Mouse (Mus musculus) limb, embryonic 10.5 days (tissue): ENCODE measurements at regions not wholly inside any gene's neighbourhood (a gene's known extent, or its start where the extent isn't known, plus 50 kb on each side); places are given as distances from the start of the nearest gene placed in this dataset.

Source experiments
- DNase-seq: peaks from one replicate; pipeline ENCODE4 v3.0.0-alpha.2; 2017; ENCODE audit warnings: low spot score
- H3K27ac ChIP-seq: fragments of 300-500 bp; sonication (generic); 2 replicates; pipeline ENCODE4 v1.5.1; 2016; ENCODE audit warnings: mild to moderate bottlenecking
- H3K27me3 ChIP-seq: fragments of 300-500 bp; sonication (generic); 2 replicates; pipeline ENCODE4 v1.6.1; 2016; ENCODE audit warnings: low read depth, mild to moderate bottlenecking; ENCODE audit not compliant: poor library complexity, severe bottlenecking
- H3K36me3 ChIP-seq: fragments of 300-500 bp; sonication (generic); 2 replicates; pipeline ENCODE4 v1.6.1; 2016; ENCODE audit warnings: mild to moderate bottlenecking, moderate library complexity
- H3K4me1 ChIP-seq: fragments of 300-500 bp; sonication (generic); 2 replicates; pipeline ENCODE4 v1.6.1; 2016
- H3K4me3 ChIP-seq: fragments of 300-500 bp; sonication (generic); 2 replicates; pipeline ENCODE4 v1.5.1; 2016; ENCODE audit warnings: mild to moderate bottlenecking, moderate library complexity
- H3K9me3 ChIP-seq: fragments of 300-500 bp; sonication (generic); replicated peaks from 2 replicates; pipeline ENCODE4 v1.6.1; 2016; ENCODE audit warnings: mild to moderate bottlenecking
- WGBS: fragments of 180-500 bp; shearing (Covaris S2); methylation state at CpG from one replicate; pipeline ENCODE4 v1.1.7; 2016; 5-methylcytosine and 5-hydroxymethylcytosine counted together

DNA sequence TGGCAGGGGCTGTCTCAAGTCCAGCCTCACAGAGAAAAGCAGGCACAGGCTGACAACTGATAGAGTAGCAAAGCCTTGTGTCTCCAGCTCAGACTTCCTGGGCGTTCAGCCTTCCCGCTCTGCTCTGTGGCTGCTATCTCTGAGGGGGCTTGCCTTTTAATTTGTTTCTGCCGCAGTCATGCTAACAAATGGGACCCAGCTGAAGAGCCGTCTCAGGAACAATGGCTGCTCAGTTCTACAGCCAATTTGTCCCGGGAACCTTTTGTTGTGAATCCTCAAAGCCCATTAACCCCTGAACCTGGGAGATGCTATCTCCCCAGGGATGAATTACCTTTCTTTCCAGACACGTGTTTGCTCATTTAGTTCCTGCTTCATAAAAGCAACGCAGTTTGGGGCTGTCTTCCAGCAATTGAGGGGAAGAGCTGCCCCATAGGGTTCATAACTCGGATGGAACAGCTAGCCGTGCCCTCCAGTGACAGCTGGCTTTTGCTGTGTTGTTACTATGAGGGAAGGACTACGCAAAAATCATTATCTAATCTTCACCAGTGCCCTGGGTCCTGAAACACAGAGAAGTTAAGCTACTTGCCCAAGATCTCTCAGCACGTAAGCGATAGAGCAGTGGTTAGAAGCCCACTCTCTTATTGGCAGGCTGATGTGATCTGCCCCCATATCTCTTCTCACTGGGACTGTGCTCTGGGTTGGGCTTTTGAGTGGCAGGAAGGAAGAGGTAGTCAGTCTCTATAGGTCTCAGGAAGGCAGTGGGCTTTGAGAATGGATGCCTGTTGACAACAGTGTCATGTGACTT is 240.9 kb downstream of the Rybp start:
- H3K36me3 ChIP-seq = no peaks in the 10 kb centered on the region
- no peaks in the 10 kb centered on the region for H3K9me3 ChIP-seq
- WGBS = 24% methylated on average over 12 of the region's 12 CpGs
- peaks cover 100% of the 10 kb centered on the region for H3K27me3 ChIP-seq
- no peak for DNase-seq
- peaks cover 28% of the 10 kb centered on the region for H3K4me1 ChIP-seq
- H3K4me3 ChIP-seq = no peak overlapping the region
- H3K27ac ChIP-seq = no peak overlapping the region

DNA sequence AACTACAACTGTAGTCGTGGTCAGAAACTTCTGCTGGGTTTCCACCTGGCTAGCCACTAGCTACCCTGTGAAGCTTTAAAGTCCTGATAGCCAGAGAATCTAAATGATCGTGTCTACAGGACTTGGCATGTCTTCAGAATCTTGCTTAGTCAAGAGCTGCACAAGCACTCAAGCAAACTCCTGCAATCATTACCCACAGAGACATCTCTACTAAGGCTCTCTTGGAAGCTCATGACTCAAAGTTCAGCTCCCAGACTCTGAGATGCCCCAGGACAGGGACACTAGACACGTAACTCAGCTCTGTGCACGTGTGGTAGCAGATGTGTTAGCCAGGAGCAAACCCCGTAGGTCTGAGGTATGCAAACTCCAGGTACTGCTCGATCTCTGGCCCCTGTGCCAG is 242.2 kb downstream of the Rybp start:
- peaks cover 26% of the 10 kb centered on the region for H3K4me1 ChIP-seq
- H3K9me3 ChIP-seq = no peaks in the 10 kb centered on the region
- no peak overlapping the region for H3K4me3 ChIP-seq
- no peak for DNase-seq
- no peak overlapping the region for H3K27ac ChIP-seq
- no peaks in the 10 kb centered on the region for H3K36me3 ChIP-seq
- peaks cover 100% of the 10 kb centered on the region for H3K27me3 ChIP-seq
- WGBS = 85% methylated on average over 6 of the region's 6 CpGs

DNA sequence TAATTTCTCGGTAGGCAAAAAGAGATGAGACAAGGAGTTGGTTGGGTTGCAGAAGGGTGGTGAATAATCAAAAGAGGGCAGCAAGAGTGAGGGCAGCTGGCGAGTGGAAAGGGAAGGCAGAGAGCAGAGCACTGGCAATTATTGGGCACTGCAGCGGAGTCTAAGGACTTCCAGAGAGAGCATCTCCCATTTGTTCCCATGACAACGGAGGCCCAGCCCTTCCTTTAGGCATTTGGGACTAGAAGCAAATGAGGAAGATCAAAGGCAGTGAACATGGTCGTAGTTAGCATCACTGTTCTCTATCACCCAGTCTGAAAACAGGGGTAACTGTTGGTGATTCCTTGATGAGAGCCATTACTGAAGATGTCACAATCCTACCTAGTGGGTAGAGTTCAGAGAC is 246.1 kb downstream of the Rybp start:
- no peak overlapping the region for H3K27ac ChIP-seq
- no peak for DNase-seq
- H3K4me3 ChIP-seq = no peak overlapping the region
- peaks cover 95% of the 10 kb centered on the region for H3K27me3 ChIP-seq
- no peaks in the 10 kb centered on the region for H3K9me3 ChIP-seq
- peaks cover 12% of the 10 kb centered on the region for H3K4me1 ChIP-seq
- WGBS = 32% methylated on average over 5 of the region's 5 CpGs
- no peaks in the 10 kb centered on the region for H3K36me3 ChIP-seq

DNA sequence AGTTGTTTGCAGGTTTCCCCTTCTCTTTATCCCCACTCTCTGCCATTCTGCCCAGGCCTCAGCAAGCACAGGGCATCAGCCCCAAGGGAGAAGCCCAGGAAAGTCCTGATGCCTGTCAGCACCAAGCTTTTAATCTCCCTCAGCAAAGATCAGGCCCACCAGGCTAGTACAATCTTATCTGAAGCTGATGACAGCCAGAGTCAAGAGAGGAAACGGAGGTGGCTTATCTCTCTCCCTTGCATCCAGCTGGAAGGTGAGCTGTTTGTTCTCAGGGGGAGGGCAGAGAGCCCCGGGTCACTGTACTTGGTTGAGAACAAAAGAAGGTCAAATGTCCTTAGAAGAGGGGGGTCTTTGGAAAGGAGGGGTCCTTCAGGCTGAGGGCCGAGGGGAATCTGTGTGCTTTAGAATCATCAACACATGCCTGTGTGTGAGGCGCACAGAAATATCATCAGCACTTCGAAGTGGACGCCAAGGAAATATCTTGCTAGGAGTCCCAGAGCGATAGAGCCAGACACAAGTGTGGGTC is 246.8 kb downstream of the Rybp start:
- Histone ChIP-seq H3K27me3 (peaks cover 95% of the 10 kb centered on the region), H3K4me3 (no peak overlapping the region), H3K9me3 (no peaks in the 10 kb centered on the region), H3K36me3 (no peaks in the 10 kb centered on the region), H3K27ac (no peak overlapping the region), H3K4me1 (peaks cover 7% of the 10 kb centered on the region)
- no peak for DNase-seq
- 51% methylated on average over 7 of the region's 7 CpGs for WGBS

DNA sequence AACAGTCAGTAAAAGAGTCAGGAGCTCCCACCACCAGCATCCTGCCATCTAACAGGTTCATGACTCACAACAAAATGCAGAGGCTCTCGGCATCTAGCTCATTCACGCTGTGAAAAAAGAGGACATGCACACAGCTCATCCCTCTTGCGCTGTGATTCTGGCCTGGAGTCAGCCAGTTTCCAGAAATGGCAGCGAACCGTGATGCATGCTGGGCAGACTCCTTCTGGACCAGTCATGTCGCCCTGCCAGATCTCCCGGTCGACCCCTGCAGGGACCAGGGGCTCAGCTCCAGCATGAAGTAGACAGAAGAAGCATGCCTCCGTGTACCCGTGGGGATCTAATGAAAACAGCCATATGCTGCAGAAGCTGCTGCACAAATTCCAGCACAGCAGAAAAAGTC is 254.6 kb downstream of the Rybp start:
- Histone ChIP-seq H3K4me1 (peaks cover 10% of the 10 kb centered on the region), H3K4me3 (no peak overlapping the region), H3K36me3 (no peaks in the 10 kb centered on the region), H3K27ac (no peak overlapping the region), H3K27me3 (peaks cover 96% of the 10 kb centered on the region), H3K9me3 (no peaks in the 10 kb centered on the region)
- WGBS = 90% methylated on average over 10 of the region's 10 CpGs
- no peak for DNase-seq

DNA sequence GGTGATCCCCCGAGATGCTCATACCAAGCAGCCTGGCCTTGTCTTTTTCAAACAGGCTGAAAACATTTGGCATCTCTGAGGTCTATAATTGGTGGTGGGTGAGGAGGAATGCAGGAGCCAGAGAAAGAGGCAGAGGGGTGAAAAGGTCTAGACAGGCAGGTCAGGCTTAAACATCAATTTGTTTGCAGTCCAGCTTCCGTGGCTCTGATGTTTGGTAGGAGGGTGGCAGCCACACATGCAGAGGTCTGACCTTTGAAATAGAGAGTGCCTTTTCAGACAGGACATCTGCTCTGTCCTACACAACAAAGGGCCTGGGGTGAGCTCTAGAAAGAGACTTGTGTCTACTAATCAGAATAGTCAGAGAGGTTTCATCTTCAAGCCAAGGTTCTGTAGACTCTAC is 256.8 kb downstream of the Rybp start:
- Histone ChIP-seq H3K27me3 (peaks cover 91% of the 10 kb centered on the region), H3K9me3 (no peaks in the 10 kb centered on the region)
- WGBS = 25% methylated on average over 2 of the region's 2 CpGs

DNA sequence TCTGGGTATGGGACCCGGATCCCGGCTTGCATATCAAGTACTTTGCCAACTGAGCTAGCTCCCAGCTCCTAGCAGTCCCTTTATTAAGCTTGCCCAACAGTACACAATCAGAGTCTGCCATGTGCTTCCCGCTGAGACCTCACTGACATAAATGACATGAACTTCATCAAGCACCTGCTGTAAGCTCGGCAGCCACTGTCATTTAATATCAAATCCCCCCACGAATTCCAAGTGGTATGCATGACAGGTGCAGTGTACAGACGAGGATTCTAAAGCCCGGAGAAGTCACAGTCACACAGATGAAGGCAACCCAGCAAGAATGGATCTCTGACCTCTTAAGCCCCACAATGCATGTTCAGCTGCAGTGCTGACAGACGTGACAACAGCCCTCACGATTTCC is 257.3 kb downstream of the Rybp start:
- DNase-seq = no peak
- Histone ChIP-seq H3K4me1 (peaks cover 24% of the 10 kb centered on the region), H3K36me3 (no peaks in the 10 kb centered on the region), H3K9me3 (no peaks in the 10 kb centered on the region), H3K27ac (no peak overlapping the region), H3K4me3 (no peak overlapping the region), H3K27me3 (peaks cover 86% of the 10 kb centered on the region)
- WGBS = 61% methylated on average over 9 of the region's 9 CpGs

More for the DNA sequence above, 256.8 kb downstream of the Rybp start:
- Histone ChIP-seq H3K27ac (no peak overlapping the region), H3K36me3 (no peaks in the 10 kb centered on the region), H3K4me3 (no peak overlapping the region), H3K4me1 (peaks cover 19% of the 10 kb centered on the region)
- DNase-seq = no peak

DNA sequence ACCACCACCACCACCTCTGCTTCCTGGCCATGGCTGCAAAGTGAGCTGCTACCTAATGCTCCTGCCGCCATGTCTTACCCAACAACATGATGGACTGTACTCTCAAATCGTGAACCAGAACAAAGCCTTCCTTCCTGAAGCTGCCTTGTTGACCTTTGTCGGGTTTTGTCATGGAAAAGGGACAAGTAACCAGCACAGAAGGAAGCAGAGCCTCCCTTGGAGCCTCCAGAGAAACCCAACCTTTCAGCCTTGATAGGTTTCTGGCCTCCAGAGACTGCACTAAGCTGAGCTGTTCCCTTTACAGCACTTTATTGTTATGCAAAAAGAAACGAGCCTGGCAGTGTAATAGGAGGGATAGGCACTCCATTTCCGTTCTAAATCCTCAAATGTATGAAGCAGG is 259.8 kb downstream of the Rybp start:
- 53% methylated on average over 5 of the region's 5 CpGs for WGBS
- DNase-seq = no peak
- peaks cover 28% of the 10 kb centered on the region for H3K4me1 ChIP-seq
- H3K36me3 ChIP-seq = no peaks in the 10 kb centered on the region
- H3K4me3 ChIP-seq = no peak overlapping the region
- no peaks in the 10 kb centered on the region for H3K9me3 ChIP-seq
- no peak overlapping the region for H3K27ac ChIP-seq
- H3K27me3 ChIP-seq = peaks cover 85% of the 10 kb centered on the region

DNA sequence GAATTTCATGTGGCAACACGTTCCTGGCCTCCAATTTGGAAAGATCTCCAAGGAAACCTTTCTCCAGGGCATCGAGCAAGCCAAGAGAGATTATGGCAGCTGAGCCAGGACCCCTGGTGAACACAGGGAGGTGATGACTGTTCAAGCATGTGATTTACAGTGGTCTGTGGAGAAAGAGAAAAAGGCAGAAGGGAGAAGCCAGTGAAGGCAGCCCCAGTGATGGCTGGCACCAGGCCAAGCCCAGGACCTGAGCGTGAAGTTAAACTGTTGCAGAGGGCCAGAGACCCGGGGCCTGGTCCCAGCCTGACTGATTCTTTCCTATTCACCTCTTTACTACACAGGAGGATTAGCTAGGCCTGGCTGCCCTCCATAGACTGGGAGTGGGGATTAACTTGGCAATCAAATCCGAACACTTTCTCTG is 261.7 kb downstream of the Rybp start:
- H3K27ac ChIP-seq = peak overlapping the region; percentile 26; the same call in 1 of the 2 replicates
- no peak overlapping the region for H3K4me3 ChIP-seq
- no peaks in the 10 kb centered on the region for H3K36me3 ChIP-seq
- H3K27me3 ChIP-seq = peaks cover 85% of the 10 kb centered on the region
- 59% methylated on average over 5 of the region's 5 CpGs for WGBS
- peak; percentile 52 for DNase-seq
- H3K9me3 ChIP-seq = no peaks in the 10 kb centered on the region
- H3K4me1 ChIP-seq = peaks cover 30% of the 10 kb centered on the region

DNA sequence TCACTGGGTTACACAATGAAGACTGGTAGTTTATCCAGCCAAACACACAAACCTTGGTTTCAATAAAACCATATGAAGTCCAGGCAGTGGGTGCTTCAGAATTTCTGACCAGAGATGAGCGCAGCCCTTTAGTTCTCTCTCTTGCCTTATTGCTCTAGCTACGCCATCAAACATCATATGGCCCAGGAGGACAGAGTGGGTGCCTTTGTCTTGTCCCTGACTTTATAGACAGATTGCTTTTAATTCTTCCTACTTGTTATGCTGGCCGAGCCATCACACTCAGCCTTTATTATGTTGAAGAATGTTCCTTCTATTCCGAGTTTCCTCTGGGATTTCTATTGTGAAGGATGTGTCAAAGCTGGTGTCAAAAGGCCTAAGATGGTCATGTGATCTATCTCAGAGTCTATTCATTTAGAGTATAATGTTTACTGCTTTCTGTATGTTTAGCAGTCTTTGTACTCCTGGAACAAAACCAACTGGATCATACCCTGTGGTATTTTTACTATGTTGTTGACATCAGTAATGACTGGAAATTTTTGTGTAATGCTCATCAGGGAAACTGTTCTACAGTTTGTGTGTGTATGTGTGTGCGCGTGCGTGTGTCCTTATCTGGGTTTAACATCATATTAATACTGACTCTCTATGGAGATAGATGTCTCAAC is 263.7 kb downstream of the Rybp start:
- 93% methylated on average over 7 of the region's 7 CpGs for WGBS
- no peaks in the 10 kb centered on the region for H3K36me3 ChIP-seq
- no peak for DNase-seq
- peaks cover 85% of the 10 kb centered on the region for H3K27me3 ChIP-seq
- H3K9me3 ChIP-seq = no peaks in the 10 kb centered on the region
- H3K4me1 ChIP-seq = peaks cover 30% of the 10 kb centered on the region
- no peak overlapping the region for H3K4me3 ChIP-seq
- no peak overlapping the region for H3K27ac ChIP-seq

DNA sequence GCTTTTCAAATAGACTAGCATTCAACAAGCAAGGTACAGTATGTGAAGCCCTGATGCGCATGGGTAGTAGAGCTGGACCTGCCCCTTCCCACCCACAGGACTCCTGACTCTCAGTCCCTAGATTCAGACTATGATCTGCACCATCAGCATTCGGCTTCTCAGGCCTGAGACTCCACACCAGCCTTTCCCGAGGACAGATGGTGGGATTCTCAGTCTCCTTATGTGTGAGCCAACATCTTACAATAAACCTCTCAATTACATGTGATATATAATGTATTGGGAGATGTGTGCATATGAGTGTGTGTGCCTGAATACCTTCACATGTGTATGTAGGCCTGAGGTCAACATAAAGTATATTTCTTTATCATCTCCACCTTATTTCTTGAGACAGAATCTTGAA is 268.3 kb downstream of the Rybp start:
- 79% methylated on average over 3 of the region's 3 CpGs for WGBS
- Histone ChIP-seq H3K27me3 (peaks cover 94% of the 10 kb centered on the region), H3K4me3 (no peak overlapping the region), H3K27ac (no peak overlapping the region), H3K36me3 (no peaks in the 10 kb centered on the region), H3K4me1 (peaks cover 27% of the 10 kb centered on the region), H3K9me3 (no peaks in the 10 kb centered on the region)
- no peak for DNase-seq

DNA sequence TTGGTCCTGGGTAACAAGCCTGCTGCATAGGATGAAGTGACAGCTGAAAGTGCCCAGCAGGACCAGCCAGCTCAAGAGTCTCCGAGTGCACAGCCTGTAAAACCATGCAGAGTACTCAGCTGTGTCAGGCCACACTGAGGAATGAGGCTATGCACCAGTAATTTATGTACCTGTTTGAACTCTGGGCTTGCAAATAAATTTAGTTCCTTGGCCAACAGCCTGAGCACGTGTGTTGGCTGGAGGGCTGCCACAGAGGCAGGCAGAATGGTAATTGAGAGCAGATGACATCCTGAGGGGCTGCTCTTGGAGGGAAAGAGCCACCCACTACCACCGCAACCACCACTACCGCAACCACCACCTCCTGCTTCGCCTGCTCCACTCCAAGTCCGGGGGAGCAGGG is 273.3 kb downstream of the Rybp start:
- Histone ChIP-seq H3K9me3 (no peaks in the 10 kb centered on the region), H3K27me3 (peaks cover 74% of the 10 kb centered on the region), H3K4me1 (peaks cover 51% of the 10 kb centered on the region), H3K4me3 (no peak overlapping the region), H3K27ac (peak overlapping the region; percentile 66; the same call in 1 of the 2 replicates), H3K36me3 (no peaks in the 10 kb centered on the region)
- DNase-seq = peak; percentile 78
- whole genome bisulfite sequencing = 10% methylated on average over 6 of the region's 6 CpGs

DNA sequence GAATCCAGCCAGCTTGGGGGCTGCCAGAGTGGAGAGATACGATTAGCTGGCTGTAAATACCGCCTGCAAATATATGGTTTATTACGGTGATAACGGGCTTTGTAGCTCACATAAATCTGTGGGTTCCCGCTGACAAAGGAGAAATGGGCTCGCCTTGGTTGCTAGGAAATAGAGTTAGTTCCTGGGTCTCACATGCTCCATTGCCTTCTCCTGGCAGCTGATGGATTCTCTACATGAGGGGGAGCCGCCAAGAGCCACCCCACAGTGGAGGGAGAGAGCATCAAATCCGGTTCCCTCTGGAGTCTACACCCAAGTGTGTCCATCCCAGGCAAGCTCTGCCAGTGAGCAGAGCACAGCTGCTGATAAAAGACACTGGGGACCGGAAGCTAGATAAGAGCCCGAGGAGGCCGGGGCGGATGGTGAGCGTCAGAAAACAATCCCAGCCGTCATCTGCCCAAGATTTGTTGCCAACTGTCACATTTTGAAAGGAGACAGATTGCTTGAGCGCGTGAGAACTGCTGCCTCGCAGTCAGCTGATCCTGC is 275.7 kb downstream of the Rybp start:
- WGBS = 10% methylated on average over 17 of the region's 17 CpGs
- Histone ChIP-seq H3K4me3 (peak overlapping the region; percentile 3; the same call in 1 of the 2 replicates), H3K36me3 (no peaks in the 10 kb centered on the region), H3K27ac (peak overlapping the region; percentile 50), H3K4me1 (peaks cover 51% of the 10 kb centered on the region), H3K9me3 (no peaks in the 10 kb centered on the region), H3K27me3 (peaks cover 75% of the 10 kb centered on the region)
- peak; percentile 57 for DNase-seq
